Mouse (Mus musculus) forebrain, embryonic 10.5 days (tissue): ENCODE results near the gene Helz2. TPM values are rescaled to one million over a fixed set of nuclear protein-coding genes. Genes with fewer than 3 reads are reported as not detected.
"Not testable (repeated sequence)": the region's sequence is repeated elsewhere in the genome, so short reads cannot be mapped to it uniquely, and the experiment has no call there.

Experiments
- DNase-seq: peaks from one replicate; pipeline ENCODE4 v3.0.0-alpha.2; 2017; ENCODE audit warnings: low spot score; ENCODE audit errors: extremely low spot score
- H3K27ac ChIP-seq: fragments of 300-500 bp; sonication (generic); 2 replicates; pipeline ENCODE4 v1.5.1; 2016; ENCODE audit warnings: mild to moderate bottlenecking
- H3K27me3 ChIP-seq: fragments of 300-500 bp; sonication (generic); 2 replicates; pipeline ENCODE4 v1.6.1; 2016; ENCODE audit warnings: mild to moderate bottlenecking; ENCODE audit not compliant: poor library complexity, severe bottlenecking
- H3K36me3 ChIP-seq: fragments of 300-500 bp; sonication (generic); replicated peaks from 2 replicates; pipeline ENCODE4 v1.6.1; 2016; ENCODE audit warnings: mild to moderate bottlenecking, moderate library complexity
- H3K4me1 ChIP-seq: fragments of 300-500 bp; sonication (generic); 2 replicates; pipeline ENCODE4 v1.6.1; 2016
- H3K4me3 ChIP-seq: fragments of 300-500 bp; sonication (generic); 2 replicates; pipeline ENCODE4 v1.5.1; 2016; ENCODE audit warnings: mild to moderate bottlenecking, moderate library complexity
- H3K9me3 ChIP-seq: fragments of 300-500 bp; sonication (generic); 2 replicates; pipeline ENCODE4 v1.6.1; 2016; ENCODE audit warnings: mild to moderate bottlenecking, moderate library complexity
- WGBS: fragments of 180-500 bp; shearing (Covaris S2); methylation state at CpG from one replicate; pipeline ENCODE4 v1.1.7; 2016; 5-methylcytosine and 5-hydroxymethylcytosine counted together
- polyA plus RNA-seq: library from polyadenylated mRNA; unstranded; fragments of >200 nt; fragmentation: Nextera tagmentation; extraction: Ambion mirVana; gene quantifications from 2 replicates; pipeline ENCODE4 v1.2.1, GENCODE M21; 2016

Helz2 gene
- polyA plus RNA-seq, 1 experiment from 2014 or later, result 0.77 TPM

- no peak overlapping the region for H3K4me3 ChIP-seq
- no peak for DNase-seq
- 88% methylated on average over 9 of the region's 9 CpGs for WGBS
- no peaks in the 10 kb centered on the region for H3K9me3 ChIP-seq
- H3K36me3 ChIP-seq, result no peaks in the 10 kb centered on the region
- H3K4me1 ChIP-seq, result no peaks in the 10 kb centered on the region
- peaks cover 25% of the 10 kb centered on the region for H3K27me3 ChIP-seq
- no peak overlapping the region for H3K27ac ChIP-seq
These were observed 35.7 kb downstream of the Helz2 start for GRCm38 (mm10) chr2:181206118-181206517.

GRCm38 (mm10) chr2:181205678-181206077 is 36.1 kb downstream of the Helz2 start:
- Histone ChIP-seq H3K4me3 (no peak overlapping the region), H3K9me3 (no peaks in the 10 kb centered on the region), H3K4me1 (no peaks in the 10 kb centered on the region), H3K27me3 (peaks cover 21% of the 10 kb centered on the region), H3K36me3 (no peaks in the 10 kb centered on the region), H3K27ac (no peak overlapping the region)
- DNase-seq, result no peak
- WGBS, result 91% methylated on average over 5 of the region's 5 CpGs

GRCm38 (mm10) chr2:181202886-181203285 is 38.9 kb downstream of the Helz2 start:
- Histone ChIP-seq H3K36me3 (no peaks in the 10 kb centered on the region), H3K27me3 (no peaks in the 10 kb centered on the region), H3K27ac (no peak overlapping the region), H3K4me1 (no peaks in the 10 kb centered on the region), H3K9me3 (no peaks in the 10 kb centered on the region), H3K4me3 (no peak overlapping the region)
- 82% methylated on average over 6 of the region's 6 CpGs for WGBS
- no peak for DNase-seq

GRCm38 (mm10) chr2:181202422-181202821 is 39.4 kb downstream of the Helz2 start, which contains the start of gene Ptk6:
Ptk6 (minus strand) TSS chr2:181202789.
- Histone ChIP-seq H3K27ac (no peak within 1 kb of the TSS), H3K36me3 (no peaks in the 10 kb centered on the region), H3K27me3 (no peaks in the 10 kb centered on the region), H3K9me3 (no peaks in the 10 kb centered on the region), H3K4me3 (no peak within 1 kb of the TSS), H3K4me1 (no peaks in the 10 kb centered on the region)
- WGBS, result 87% methylated on average over 3 of the region's 3 CpGs
- DNase-seq, result no peak

GRCm38 (mm10) chr2:181201606-181202005 is 40.2 kb downstream of the Helz2 start:
- DNase-seq, result no peak
- Histone ChIP-seq H3K36me3 (no peaks in the 10 kb centered on the region), H3K27me3 (no peaks in the 10 kb centered on the region), H3K4me1 (no peaks in the 10 kb centered on the region), H3K27ac (no peak overlapping the region), H3K9me3 (no peaks in the 10 kb centered on the region), H3K4me3 (no peak overlapping the region)
- 77% methylated on average over 3 of the region's 3 CpGs for WGBS

- H3K4me1 ChIP-seq, result no peaks in the 10 kb centered on the region
- no peak for DNase-seq
- no peak overlapping the region for H3K27ac ChIP-seq
- WGBS, result 85% methylated on average over 4 of the region's 4 CpGs
- H3K4me3 ChIP-seq, result no peak overlapping the region
- H3K27me3 ChIP-seq, result no peaks in the 10 kb centered on the region
- H3K36me3 ChIP-seq, result no peaks in the 10 kb centered on the region
- no peaks in the 10 kb centered on the region for H3K9me3 ChIP-seq
These were observed 45.1 kb downstream of the Helz2 start for GRCm38 (mm10) chr2:181196628-181197300.

GRCm38 (mm10) chr2:181193044-181193443 is 48.8 kb downstream of the Helz2 start:
- WGBS, result 84% methylated on average over 3 of the region's 3 CpGs
- Histone ChIP-seq H3K36me3 (peaks cover 18% of the 10 kb centered on the region), H3K4me3 (no peak overlapping the region), H3K4me1 (peaks cover 11% of the 10 kb centered on the region), H3K27me3 (no peaks in the 10 kb centered on the region), H3K9me3 (no peaks in the 10 kb centered on the region), H3K27ac (no peak overlapping the region)
- DNase-seq, result no peak

GRCm38 (mm10) chr2:181191936-181192335 is 49.9 kb downstream of the Helz2 start:
- Histone ChIP-seq H3K4me3 (no peak overlapping the region), H3K9me3 (no peaks in the 10 kb centered on the region), H3K4me1 (peaks cover 18% of the 10 kb centered on the region), H3K27ac (no peak overlapping the region), H3K36me3 (peaks cover 18% of the 10 kb centered on the region), H3K27me3 (no peaks in the 10 kb centered on the region)
- DNase-seq, result no peak
- WGBS, result 66% methylated on average over 4 of the region's 4 CpGs

GRCm38 (mm10) chr2:181191385-181191784 is 50.4 kb downstream of the Helz2 start:
- Histone ChIP-seq H3K4me1 (peaks cover 22% of the 10 kb centered on the region), H3K36me3 (peaks cover 18% of the 10 kb centered on the region)
- H3K27ac ChIP-seq, H3K4me3 ChIP-seq, DNase-seq, H3K27me3 ChIP-seq, H3K9me3 ChIP-seq: not testable (repeated sequence)
- 75% methylated on average over 4 of the region's 4 CpGs for WGBS

- Histone ChIP-seq H3K27me3 (no peaks in the 10 kb centered on the region), H3K4me1 (peaks cover 25% of the 10 kb centered on the region), H3K36me3 (peaks cover 18% of the 10 kb centered on the region), H3K9me3 (no peaks in the 10 kb centered on the region), H3K4me3 (no peak overlapping the region), H3K27ac (no peak overlapping the region)
- DNase-seq, result no peak
- WGBS, result 93% methylated on average over 1 of the region's 1 CpGs
These were observed 52.5 kb downstream of the Helz2 start for GRCm38 (mm10) chr2:181189321-181189720.

- peak overlapping the region; percentile 97 for H3K27ac ChIP-seq
- peaks cover 18% of the 10 kb centered on the region for H3K36me3 ChIP-seq
- no peaks in the 10 kb centered on the region for H3K27me3 ChIP-seq
- no peaks in the 10 kb centered on the region for H3K9me3 ChIP-seq
- peaks cover 25% of the 10 kb centered on the region for H3K4me1 ChIP-seq
- H3K4me3 ChIP-seq, result peak overlapping the region; percentile 78
- WGBS, result 59% methylated on average over 2 of the region's 2 CpGs
- DNase-seq, result no peak
These were observed 53.1 kb downstream of the Helz2 start for GRCm38 (mm10) chr2:181188681-181189080.

GRCm38 (mm10) chr2:181187121-181188000 is 54.5 kb downstream of the Helz2 start, which contains the start of gene Ppdpf:
Ppdpf (plus strand) TSS chr2:181187247.
- DNase-seq, result peak; percentile 89
- peaks cover 18% of the 10 kb centered on the region for H3K36me3 ChIP-seq
- H3K4me3 ChIP-seq, result peak within 1 kb of the TSS; percentile 78
- no peaks in the 10 kb centered on the region for H3K27me3 ChIP-seq
- peaks cover 25% of the 10 kb centered on the region for H3K4me1 ChIP-seq
- H3K27ac ChIP-seq, result peak within 1 kb of the TSS; percentile 97
- no peaks in the 10 kb centered on the region for H3K9me3 ChIP-seq
- WGBS, result under 1% methylated on average over 64 of the region's 64 CpGs

- Histone ChIP-seq H3K4me3 (peak overlapping the region; percentile 78), H3K27me3 (no peaks in the 10 kb centered on the region), H3K36me3 (peaks cover 18% of the 10 kb centered on the region), H3K27ac (peak overlapping the region; percentile 97), H3K9me3 (no peaks in the 10 kb centered on the region), H3K4me1 (peaks cover 25% of the 10 kb centered on the region)
- WGBS, result under 1% methylated on average over 14 of the region's 14 CpGs
- DNase-seq, result peak; percentile 84
These were observed 55.2 kb downstream of the Helz2 start for GRCm38 (mm10) chr2:181186635-181187034.
